Mouse (Mus musculus) MEL (cell line): ENCODE data around the gene H2afj.

ENCODE experiments used
- CHD2 ChIP-seq: IDR thresholded peaks from 2 replicates; pipeline ENCODE4 v1.6.1; 2011; ENCODE audit warnings: low read length, improper control_type of control experiment
- CTCF ChIP-seq, 3 experiments: IDR thresholded peaks in 2 of 3; conservative IDR thresholded peaks in 1 of 3; 2 replicates each; pipeline ENCODE4 v1.5.1; 2011 to 2012; ENCODE audit warnings: low read length in 3 of 3, low read depth in 2 of 3, mild to moderate bottlenecking in 2 of 3, improper control_type of control experiment in 1 of 3, inconsistent platforms in 1 of 3, mixed read lengths in 1 of 3, moderate library complexity in 1 of 3; ENCODE audit not compliant: control insufficient read depth in 1 of 3, insufficient read depth in 1 of 3, poor library complexity in 1 of 3, severe bottlenecking in 1 of 3
- HCFC1 ChIP-seq: IDR thresholded peaks from 2 replicates; pipeline ENCODE4 v1.6.1; 2012; ENCODE audit warnings: low read depth, mild to moderate bottlenecking, inconsistent platforms, low read length, improper control_type of control experiment, moderate library complexity
- NRF1 ChIP-seq: IDR thresholded peaks from 2 replicates; pipeline ENCODE4 v1.6.1; 2014; ENCODE audit warnings: low read depth, mild to moderate bottlenecking, inconsistent platforms, low read length, improper control_type of control experiment, moderate library complexity; ENCODE audit not compliant: poor library complexity, insufficient read depth, severe bottlenecking
- POLR2A ChIP-seq, 2 experiments: IDR thresholded peaks; 2 replicates each; pipeline ENCODE4 v1.6.1; 2011 to 2012; ENCODE audit warnings: low read length in 2 of 2, mild to moderate bottlenecking in 2 of 2, control low read depth in 1 of 2, improper control_type of control experiment in 1 of 2, low read depth in 1 of 2, moderate library complexity in 1 of 2; ENCODE audit not compliant: control insufficient read depth in 1 of 2, insufficient read depth in 1 of 2, poor library complexity in 1 of 2
- POLR2AphosphoS2 ChIP-seq: IDR thresholded peaks from 2 replicates; pipeline ENCODE4 v1.6.1; 2011; ENCODE audit warnings: low read length, improper control_type of control experiment
- TBP ChIP-seq: IDR thresholded peaks from 2 replicates; pipeline ENCODE4 v1.8.0; 2011; ENCODE audit warnings: low read depth, low read length, improper control_type of control experiment
- TCF12 ChIP-seq: IDR thresholded peaks from 2 replicates; pipeline ENCODE4 v1.6.1; 2014; ENCODE audit warnings: low read depth, mild to moderate bottlenecking, inconsistent platforms, low read length, improper control_type of control experiment, moderate library complexity
- UBTF ChIP-seq: IDR thresholded peaks from 2 replicates; pipeline ENCODE4 v1.6.1; 2012; ENCODE audit warnings: low read depth, mild to moderate bottlenecking, inconsistent platforms, low read length, improper control_type of control experiment, moderate library complexity, borderline replicate concordance; ENCODE audit not compliant: insufficient read depth
- ZC3H11A ChIP-seq: IDR thresholded peaks from 2 replicates; pipeline ENCODE4 v1.6.1; 2012; ENCODE audit warnings: low read depth, mild to moderate bottlenecking, inconsistent platforms, low read length, improper control_type of control experiment
- ZNF384 ChIP-seq: IDR thresholded peaks from 2 replicates; pipeline ENCODE4 v1.6.1; 2012; ENCODE audit warnings: low read depth, mild to moderate bottlenecking, inconsistent platforms, low read length, improper control_type of control experiment

GRCm38 (mm10) chr6:136831712-136832111 lies 23.7 kb downstream of the H2afj start:
- TF ChIP-seq ZC3H11A, result no peak
- no peak for TF ChIP-seq ZNF384
- peak; percentile 48; the same call in 1 of the 2 replicates for TF ChIP-seq HCFC1
- no peak for TF ChIP-seq CHD2
- TF ChIP-seq UBTF, result no peak
- TF ChIP-seq POLR2AphosphoS2, result no peak
- TF ChIP-seq CTCF (IDR thresholded peaks at IDR 0.05 in 2 of 3, conservative IDR thresholded peaks at IDR 0.05 in 1 of 3; ENCODE audit: control insufficient read depth in 1 of 3, insufficient read depth in 1 of 3, low read depth in 2 of 3, low read length in 3 of 3, poor library complexity in 1 of 3, severe bottlenecking in 1 of 3), result no peak
- no peak for TF ChIP-seq POLR2A (IDR thresholded peaks at IDR 0.05; ENCODE audit: control insufficient read depth in 1 of 2, insufficient read depth in 1 of 2, low read depth in 1 of 2, low read length in 2 of 2, poor library complexity in 1 of 2)
- no peak for TF ChIP-seq TBP
- TF ChIP-seq TCF12, result no peak
- TF ChIP-seq NRF1, result no peak
